Mouse (Mus musculus): ENCODE results near the gene Slc16a14. TPM values are rescaled to one million over a fixed set of nuclear protein-coding genes. Genes with fewer than 3 reads are reported as not detected.
A peak's percentile ranks its signal among the peaks of the same experiment; 100 is the strongest.
"Not testable (repeated sequence)": the region's sequence is repeated elsewhere in the genome, so short reads cannot be mapped to it uniquely, and the experiment has no call there.

The Slc16a14 gene
- polyA plus RNA-seq (2015; fragmentation: Nextera tagmentation; extraction: Ambion mirVana), result 0.05 and 0.14 TPM in 2 replicates

DNA sequence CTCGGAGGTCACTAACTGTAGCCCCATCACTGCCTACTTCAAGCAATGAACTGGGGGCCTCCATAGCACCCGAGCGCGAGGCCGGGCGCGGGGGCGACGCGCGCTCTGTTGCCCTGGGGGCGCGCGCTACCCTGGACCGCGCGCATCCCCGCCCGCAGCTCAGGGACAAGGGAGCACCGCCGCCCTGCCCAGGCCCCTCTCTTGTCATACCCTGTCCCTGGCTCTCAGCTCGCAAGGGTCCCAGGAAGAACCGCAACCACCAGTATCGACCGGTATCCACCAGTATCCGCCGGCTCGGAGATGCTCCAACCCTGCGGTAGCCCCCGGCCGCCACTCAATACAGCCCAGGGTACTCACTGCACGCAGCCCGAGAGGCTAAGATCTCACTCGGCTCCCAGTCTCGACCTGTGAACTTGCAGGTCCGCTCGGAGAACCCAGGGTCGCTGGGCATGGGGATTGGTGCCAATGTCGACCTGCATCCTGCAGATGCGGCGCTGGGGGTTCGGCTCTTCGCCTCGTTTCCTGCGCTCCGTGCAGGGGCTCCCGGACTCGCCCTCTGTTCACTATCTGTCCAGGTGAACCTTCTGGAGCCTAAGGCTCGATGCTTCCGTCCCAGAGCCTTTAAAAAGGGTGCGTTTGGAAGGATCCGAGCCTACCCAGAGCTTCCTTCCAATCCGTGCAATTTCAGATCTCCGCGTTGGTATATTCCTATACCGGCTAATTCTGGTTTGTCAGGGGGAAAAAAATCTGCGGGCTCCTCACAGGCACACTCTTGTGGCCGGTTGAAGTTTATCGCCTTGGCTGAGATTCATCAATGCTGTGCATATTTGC, at the start of gene Slc16a14:
Slc16a14 (minus strand) TSS at position 632 of the 831 bp plus-strand sequence.
- Histone ChIP-seq H3K36me3 (no peaks in the 10 kb centered on the region), H3K9ac (peak within 1 kb of the TSS; percentile 45; the same call in 1 of the 2 replicates), H3K27ac (no peak within 1 kb of the TSS), H3K9me3 (replicated peaks) (no peaks in the 10 kb centered on the region), H3K4me1 (replicated peaks) (peaks cover 15% of the 10 kb centered on the region), H3K27me3 (peaks cover 30% of the 10 kb centered on the region), H3K4me2 (peak within 1 kb of the TSS; percentile 96), H3K4me3 (peak within 1 kb of the TSS; percentile 56)
- under 1% methylated on average over 59 of the region's 59 CpGs for WGBS
- peak; percentile 45 for ATAC-seq (replicated peaks; ENCODE audit: insufficient number of reproducible peaks, insufficient read depth, low FRiP score, low read depth)

DNA sequence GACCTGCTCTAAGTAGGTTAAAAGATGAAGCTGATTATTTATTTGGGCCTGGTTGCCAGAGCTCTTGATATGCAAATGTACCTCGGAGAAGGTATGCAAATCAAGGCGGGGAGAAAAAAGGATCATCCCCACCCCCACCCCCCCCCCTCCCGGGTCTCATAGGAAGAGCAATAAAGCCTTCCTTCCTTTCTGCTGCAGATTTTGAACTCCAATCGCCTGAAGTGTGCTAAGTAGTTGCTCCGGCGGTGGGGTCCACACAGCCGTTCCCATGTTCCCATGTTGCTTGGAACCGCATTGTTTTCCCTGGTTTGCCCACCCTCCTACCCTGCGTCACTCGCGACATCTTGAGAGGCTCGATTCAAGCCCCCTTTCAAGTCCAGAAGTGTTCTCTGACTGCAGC, 26.8 kb upstream of the Slc16a14 start:
- WGBS, result 10% methylated on average over 12 of the region's 12 CpGs
- H3K27me3 ChIP-seq; H3K9me3 ChIP-seq (replicated peaks); H3K36me3 ChIP-seq; H3K4me1 ChIP-seq (replicated peaks); H3K9ac ChIP-seq; H3K27ac ChIP-seq; ATAC-seq (replicated peaks; ENCODE audit: insufficient number of reproducible peaks, insufficient read depth, low FRiP score, low read depth): not testable (repeated sequence)
- Histone ChIP-seq H3K4me3 (peak overlapping the region; percentile 23), H3K4me2 (peak overlapping the region; percentile 48)

DNA sequence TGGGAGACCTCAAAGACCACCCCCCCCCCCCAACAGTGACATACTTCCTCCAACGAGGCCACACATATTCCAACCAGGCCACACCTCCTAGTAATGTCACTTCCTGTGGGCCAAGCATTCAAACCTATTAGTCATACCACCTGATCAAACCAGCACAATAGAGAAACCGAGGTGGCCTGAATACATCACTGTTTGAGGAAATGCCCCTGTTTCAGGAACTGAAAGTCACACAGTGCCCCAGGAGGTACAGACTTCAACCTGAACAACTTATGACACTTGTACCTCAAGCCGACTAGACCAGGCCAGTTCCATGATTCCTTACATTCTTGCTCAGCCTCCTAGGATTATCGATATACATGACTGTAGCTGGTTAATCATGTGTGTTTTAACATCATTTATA, 22.8 kb upstream of the Slc16a14 start:
- H3K4me2 ChIP-seq; H3K9ac ChIP-seq; H3K9me3 ChIP-seq (replicated peaks); H3K4me1 ChIP-seq (replicated peaks); H3K27ac ChIP-seq; H3K27me3 ChIP-seq; ATAC-seq (replicated peaks; ENCODE audit: insufficient number of reproducible peaks, insufficient read depth, low FRiP score, low read depth); H3K36me3 ChIP-seq; H3K4me3 ChIP-seq: not testable (repeated sequence)
- 75% methylated on average over 4 of the region's 4 CpGs for WGBS

DNA sequence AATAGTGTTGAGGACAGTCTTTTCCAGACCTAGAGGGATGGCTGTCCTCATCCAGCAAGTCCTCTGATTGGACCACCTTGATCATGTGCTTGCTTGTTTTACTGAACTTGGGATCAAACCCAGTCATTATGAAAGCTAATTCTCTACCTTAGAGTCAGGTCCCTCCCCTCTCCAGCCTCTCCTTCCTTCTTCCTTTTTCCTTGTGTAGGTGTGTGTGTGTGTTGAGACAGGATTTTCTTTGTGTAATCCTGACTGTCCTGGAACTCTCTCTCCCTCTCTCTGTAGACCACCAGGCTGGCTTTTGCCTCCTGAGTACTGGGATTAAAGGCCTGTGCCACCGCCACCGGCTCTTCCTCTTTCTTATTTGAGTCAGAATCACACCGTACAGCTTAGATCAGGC, 21.8 kb upstream of the Slc16a14 start:
- H3K27me3 ChIP-seq; H3K9me3 ChIP-seq (replicated peaks); H3K4me1 ChIP-seq (replicated peaks); H3K27ac ChIP-seq; H3K4me2 ChIP-seq; H3K4me3 ChIP-seq; H3K9ac ChIP-seq; H3K36me3 ChIP-seq; ATAC-seq (replicated peaks; ENCODE audit: insufficient number of reproducible peaks, insufficient read depth, low FRiP score, low read depth): not testable (repeated sequence)
- WGBS, result 84% methylated on average over 3 of the region's 3 CpGs

DNA sequence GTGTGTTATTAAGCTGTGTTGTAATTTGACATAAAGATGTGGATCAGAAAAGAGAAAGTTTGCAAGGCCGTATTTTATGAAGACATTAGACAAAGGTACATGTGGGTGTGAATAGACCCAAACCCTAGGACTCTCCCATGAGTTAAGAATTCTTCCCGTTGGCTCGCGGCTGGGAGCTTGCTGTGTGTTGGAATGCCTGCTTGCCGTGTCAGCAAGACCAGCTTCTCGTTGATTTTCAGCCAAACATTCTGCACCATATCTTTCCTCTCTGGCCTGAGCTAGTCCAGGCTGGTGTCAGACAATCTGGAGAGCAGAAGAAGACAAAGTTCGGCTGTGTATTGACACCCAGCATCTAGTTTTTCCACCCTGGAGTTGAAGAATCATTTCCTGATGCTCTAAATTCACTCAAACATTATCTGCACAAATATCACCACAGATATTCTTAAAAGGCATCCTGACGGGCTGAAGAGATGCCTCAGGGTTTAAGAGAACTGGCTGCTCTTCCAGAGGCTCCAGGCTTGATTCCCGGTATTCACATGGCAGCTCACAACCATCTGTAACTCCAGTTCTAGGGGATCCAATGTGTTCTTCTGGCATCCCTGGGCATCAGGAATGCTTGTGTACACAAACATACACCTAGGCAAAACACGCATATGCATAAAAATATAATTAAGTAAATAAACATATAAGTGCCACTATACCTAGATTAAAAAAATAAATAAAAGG, 17.7 kb upstream of the Slc16a14 start:
- H3K27me3 ChIP-seq, result no peaks in the 10 kb centered on the region
- no peak overlapping the region for H3K4me3 ChIP-seq
- H3K4me1 ChIP-seq (replicated peaks), result no peaks in the 10 kb centered on the region
- 57% methylated on average over 10 of the region's 10 CpGs for WGBS
- ATAC-seq (replicated peaks; ENCODE audit: insufficient number of reproducible peaks, insufficient read depth, low FRiP score, low read depth), result no peak
- no peak overlapping the region for H3K9ac ChIP-seq
- H3K27ac ChIP-seq, result no peak overlapping the region
- no peaks in the 10 kb centered on the region for H3K36me3 ChIP-seq
- no peak overlapping the region for H3K4me2 ChIP-seq
- no peaks in the 10 kb centered on the region for H3K9me3 ChIP-seq (replicated peaks)

DNA sequence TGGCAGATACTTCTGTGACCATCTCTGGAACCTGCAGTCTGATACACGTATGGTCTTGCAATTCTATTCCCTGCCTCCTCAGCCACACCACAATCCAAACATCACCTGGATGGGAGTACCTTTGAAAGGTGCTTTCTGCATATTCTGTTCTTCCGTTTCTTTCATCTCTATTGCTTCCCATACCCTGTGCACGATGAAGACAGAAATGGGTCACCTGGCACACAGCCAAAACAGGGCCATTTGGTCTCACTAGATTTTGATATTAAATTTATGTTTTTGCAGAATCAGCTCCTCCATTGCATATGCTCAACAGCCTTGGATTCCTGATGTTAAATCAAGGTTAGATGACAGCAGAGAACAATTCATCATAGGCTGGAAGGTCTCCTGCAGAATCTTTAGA, 16.6 kb upstream of the Slc16a14 start:
- no peaks in the 10 kb centered on the region for H3K27me3 ChIP-seq
- H3K4me1 ChIP-seq (replicated peaks), result no peaks in the 10 kb centered on the region
- ATAC-seq (replicated peaks; ENCODE audit: insufficient number of reproducible peaks, insufficient read depth, low FRiP score, low read depth), result no peak
- H3K4me2 ChIP-seq, result no peak overlapping the region
- 83% methylated on average over 3 of the region's 3 CpGs for WGBS
- no peak overlapping the region for H3K4me3 ChIP-seq
- H3K27ac ChIP-seq, result no peak overlapping the region
- H3K36me3 ChIP-seq, result no peaks in the 10 kb centered on the region
- no peaks in the 10 kb centered on the region for H3K9me3 ChIP-seq (replicated peaks)
- H3K9ac ChIP-seq, result no peak overlapping the region

DNA sequence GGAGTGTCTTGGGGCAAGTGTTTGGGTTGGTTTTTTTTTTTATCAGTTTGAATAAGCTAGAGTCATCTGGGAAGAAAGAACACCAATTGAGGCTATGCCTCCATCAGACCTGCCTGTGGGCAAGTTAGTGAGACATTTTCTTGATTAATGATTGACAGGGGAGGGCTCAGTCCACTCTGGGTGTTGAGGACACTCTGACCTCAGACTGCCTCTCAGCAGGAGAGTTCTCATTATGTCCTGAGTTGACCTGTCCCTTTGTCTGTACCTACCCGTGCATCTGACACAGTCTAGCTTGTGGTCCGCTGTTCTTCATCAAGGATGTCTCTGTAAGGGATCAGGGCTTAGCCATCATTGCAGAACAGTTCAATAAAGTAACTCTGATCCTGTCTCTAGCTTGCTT, 12.5 kb upstream of the Slc16a14 start:
- no peak for ATAC-seq (replicated peaks; ENCODE audit: insufficient number of reproducible peaks, insufficient read depth, low FRiP score, low read depth)
- Histone ChIP-seq H3K4me3 (no peak overlapping the region), H3K27me3 (no peaks in the 10 kb centered on the region), H3K27ac (no peak overlapping the region), H3K36me3 (no peaks in the 10 kb centered on the region), H3K9ac (no peak overlapping the region), H3K9me3 (replicated peaks) (no peaks in the 10 kb centered on the region), H3K4me1 (replicated peaks) (no peaks in the 10 kb centered on the region), H3K4me2 (no peak overlapping the region)
- 80% methylated on average over 2 of the region's 2 CpGs for WGBS

DNA sequence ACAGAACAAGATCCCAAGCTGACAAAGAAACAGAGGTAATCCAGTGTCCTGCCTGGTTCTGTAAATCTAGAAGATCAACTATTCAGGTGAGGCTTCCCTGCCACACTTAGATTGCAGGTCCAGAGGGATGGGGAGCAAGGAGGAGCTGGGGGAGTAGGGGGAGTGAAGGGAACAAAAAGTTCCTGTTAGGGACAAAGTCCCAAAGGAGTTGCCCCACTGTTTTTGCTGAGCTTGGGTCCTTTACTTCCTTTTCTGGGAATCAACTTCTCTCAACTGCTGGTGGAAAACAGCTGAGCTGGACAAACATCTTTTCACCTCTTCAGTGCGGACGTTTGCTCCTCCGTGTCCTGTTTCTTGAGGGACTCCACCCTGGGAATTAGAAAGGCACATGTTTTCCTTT, 11.0 kb upstream of the Slc16a14 start:
- Histone ChIP-seq H3K9ac (no peak overlapping the region), H3K27me3 (no peaks in the 10 kb centered on the region), H3K27ac (no peak overlapping the region), H3K36me3 (no peaks in the 10 kb centered on the region), H3K9me3 (replicated peaks) (no peaks in the 10 kb centered on the region), H3K4me3 (no peak overlapping the region), H3K4me2 (no peak overlapping the region), H3K4me1 (replicated peaks) (no peaks in the 10 kb centered on the region)
- no peak for ATAC-seq (replicated peaks; ENCODE audit: insufficient number of reproducible peaks, insufficient read depth, low FRiP score, low read depth)
- 78% methylated on average over 3 of the region's 3 CpGs for WGBS

DNA sequence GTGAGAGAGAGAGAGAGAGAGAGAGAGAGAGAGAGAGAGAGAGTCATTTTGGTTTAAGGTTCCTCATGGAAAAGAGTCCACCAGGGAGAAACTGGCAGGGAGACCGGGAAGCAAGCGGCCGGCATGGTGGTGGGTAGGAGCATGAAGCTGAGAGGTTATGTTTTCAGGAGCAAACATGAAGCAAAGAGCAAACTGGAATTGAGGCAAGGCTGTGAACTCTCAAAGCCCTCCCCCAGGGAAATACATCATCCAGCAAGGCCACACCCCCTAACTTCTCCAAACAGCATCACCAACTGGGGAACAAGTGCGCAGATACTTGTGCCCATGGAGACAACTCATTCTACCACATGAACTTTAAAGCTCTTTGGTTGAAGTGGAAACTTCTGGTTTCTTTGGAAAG, 8.6 kb upstream of the Slc16a14 start:
- H3K27me3 ChIP-seq, result no peaks in the 10 kb centered on the region
- WGBS, result 92% methylated on average over 4 of the region's 4 CpGs
- ATAC-seq (replicated peaks; ENCODE audit: insufficient number of reproducible peaks, insufficient read depth, low FRiP score, low read depth), result no peak

DNA sequence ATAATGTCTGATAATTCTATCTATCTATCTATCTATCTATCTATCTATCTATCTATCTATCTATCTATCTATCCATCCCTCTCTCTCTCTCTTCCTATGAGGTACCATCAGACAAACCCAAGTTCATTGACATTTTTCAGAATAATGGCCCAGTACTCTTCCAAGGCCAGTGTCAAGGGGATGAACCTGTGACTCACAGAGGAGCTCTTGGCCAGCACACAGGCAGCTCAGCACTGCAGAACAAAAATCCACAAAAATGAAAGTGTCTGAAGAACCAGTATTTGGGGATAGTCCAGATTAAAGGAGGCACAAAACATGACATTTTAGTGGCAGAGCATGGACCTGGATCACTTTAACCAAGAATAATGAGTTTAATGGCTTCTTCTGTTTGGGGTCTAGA, 7.7 kb upstream of the Slc16a14 start:
- Histone ChIP-seq H3K27ac (no peak overlapping the region), H3K9ac (no peak overlapping the region), H3K27me3 (no peaks in the 10 kb centered on the region), H3K9me3 (replicated peaks) (no peaks in the 10 kb centered on the region), H3K4me1 (replicated peaks) (no peaks in the 10 kb centered on the region), H3K4me3 (no peak overlapping the region), H3K36me3 (no peaks in the 10 kb centered on the region), H3K4me2 (no peak overlapping the region)
- ATAC-seq (replicated peaks; ENCODE audit: insufficient number of reproducible peaks, insufficient read depth, low FRiP score, low read depth), result no peak

More for the DNA sequence above, 8.6 kb upstream of the Slc16a14 start:
- Histone ChIP-seq H3K27ac (no peak overlapping the region), H3K4me3 (no peak overlapping the region), H3K4me2 (no peak overlapping the region), H3K9me3 (replicated peaks) (no peaks in the 10 kb centered on the region), H3K36me3 (no peaks in the 10 kb centered on the region), H3K9ac (no peak overlapping the region), H3K4me1 (replicated peaks) (no peaks in the 10 kb centered on the region)

DNA sequence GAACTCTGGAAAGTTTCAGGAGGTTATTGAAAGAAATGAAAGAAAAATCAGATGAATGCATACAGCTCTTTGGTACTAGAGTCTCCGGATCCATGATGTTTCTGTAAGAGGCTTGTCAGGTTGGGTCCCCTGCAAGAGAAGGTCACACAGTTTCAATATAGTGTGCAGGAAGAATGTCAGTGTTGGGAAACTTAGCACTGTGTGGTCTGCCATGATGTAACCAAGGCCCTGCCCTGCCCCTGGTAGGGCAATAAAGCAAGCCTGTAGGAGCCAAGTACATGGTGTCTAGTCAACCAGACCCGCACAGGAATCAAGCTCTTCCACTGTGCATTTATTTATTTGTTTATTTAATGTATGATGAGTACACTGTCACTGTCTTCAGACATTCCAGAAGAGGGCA, 5.4 kb upstream of the Slc16a14 start:
- ATAC-seq (replicated peaks; ENCODE audit: insufficient number of reproducible peaks, insufficient read depth, low FRiP score, low read depth), result no peak
- Histone ChIP-seq H3K9me3 (replicated peaks) (no peaks in the 10 kb centered on the region), H3K27me3 (0 out of 2 replicates have a peak, but pooled peaks cover 9% of the 10 kb centered on the region)

More for the DNA sequence above, 5.4 kb upstream of the Slc16a14 start:
- Histone ChIP-seq H3K4me3 (no peak overlapping the region), H3K36me3 (no peaks in the 10 kb centered on the region), H3K4me2 (no peak overlapping the region), H3K9ac (no peak overlapping the region), H3K4me1 (replicated peaks) (no peaks in the 10 kb centered on the region), H3K27ac (no peak overlapping the region)
- WGBS, result 82% methylated on average over 2 of the region's 2 CpGs

All from heart, embryonic 15.5 days (tissue).